Mouse (Mus musculus) bone marrow, adult 2 months (tissue): Measurements from ENCODE around the gene Hnrnpa0. TPM values are rescaled to one million over a fixed set of nuclear protein-coding genes. Genes with fewer than 3 reads are reported as not detected.

Experiments
- H3K27ac ChIP-seq: fragments of 200-500 bp; 2 replicates; pipeline ENCODE4 v1.5.1; 2012; ENCODE audit warnings: low read depth, mild to moderate bottlenecking, control low read depth, inconsistent platforms, low read length; ENCODE audit not compliant: control insufficient read depth, poor library complexity, insufficient read depth
- H3K4me1 ChIP-seq: fragments of 200-500 bp; 2 replicates; pipeline ENCODE4 v1.6.1; 2011; ENCODE audit warnings: low read length; ENCODE audit not compliant: control insufficient read depth, insufficient read depth
- H3K4me3 ChIP-seq: fragments of 200-500 bp; replicated peaks from 2 replicates; pipeline ENCODE3; 2011; ENCODE audit warnings: mild to moderate bottlenecking, low read depth, low read length, control low read depth; ENCODE audit not compliant: control insufficient read depth
- CTCF ChIP-seq: fragments of 200-500 bp; IDR thresholded peaks from 2 replicates; pipeline ENCODE4 v1.5.1; 2011; ENCODE audit warnings: low read length, control low read depth; ENCODE audit not compliant: control insufficient read depth, insufficient read depth
- POLR2A ChIP-seq: fragments of 200-500 bp; IDR thresholded peaks from 2 replicates; pipeline ENCODE4 v1.6.1; 2011; ENCODE audit warnings: low read depth, mild to moderate bottlenecking, control low read depth, low read length, borderline replicate concordance; ENCODE audit not compliant: control insufficient read depth
- WGBS: fragments of 180-500 bp; shearing (Covaris S2); methylation state at CpG from one replicate; pipeline ENCODE4 v1.1.7; 2018; 5-methylcytosine and 5-hydroxymethylcytosine counted together
- polyA plus RNA-seq: library from polyadenylated mRNA; stranded (reverse); fragments of >200 nt; gene quantifications from 2 replicates; pipeline ENCODE4 v1.2.4, GENCODE M21; 2011; ENCODE audit warnings: low replicate concordance; ENCODE audit not compliant: missing spikeins, insufficient read depth, insufficient read length

Hnrnpa0 gene
- polyA plus RNA-seq: 48.0 and 58.4 TPM in 2 replicates

GRCm38 (mm10) chr13:58128396-58128767 is at the start of gene Hnrnpa0:
Hnrnpa0 (minus strand) TSS chr13:58128556.
- under 1% methylated on average over 51 of the region's 62 CpGs for WGBS
- H3K27ac ChIP-seq: peak within 1 kb of the TSS; percentile 100

GRCm38 (mm10) chr13:58177511-58178208 is 49.3 kb upstream of the Hnrnpa0 start:
- 90% methylated on average over 9 of the region's 9 CpGs for WGBS
- TF ChIP-seq CTCF (no peak), POLR2A (no peak)
- no peak overlapping the region for H3K27ac ChIP-seq
- H3K4me1 ChIP-seq: no peaks in the 10 kb centered on the region
- H3K4me3 ChIP-seq: no peak overlapping the region

More at GRCm38 (mm10) chr13:58128396-58128767, at the start of gene Hnrnpa0:
- TF ChIP-seq POLR2A (peak; percentile 81; the same call in 1 of the 2 replicates), CTCF (no peak)
- H3K4me3 ChIP-seq: peak within 1 kb of the TSS; percentile 100
- 0 out of 2 replicates have a peak, but pooled peaks cover 1% of the 10 kb centered on the region for H3K4me1 ChIP-seq

- Histone ChIP-seq H3K27ac (no peak overlapping the region), H3K4me1 (no peaks in the 10 kb centered on the region), H3K4me3 (no peak overlapping the region)
- no peak for TF ChIP-seq POLR2A
- no peak for TF ChIP-seq CTCF
- WGBS: 94% methylated on average over 3 of the region's 3 CpGs
These were observed 47.7 kb upstream of the Hnrnpa0 start for GRCm38 (mm10) chr13:58176105-58176504.

GRCm38 (mm10) chr13:58168119-58168518 is 39.8 kb upstream of the Hnrnpa0 start:
- TF ChIP-seq POLR2A (no peak), CTCF (no peak)
- no peaks in the 10 kb centered on the region for H3K4me1 ChIP-seq
- no peak overlapping the region for H3K4me3 ChIP-seq
- no peak overlapping the region for H3K27ac ChIP-seq

GRCm38 (mm10) chr13:58163343-58163742 is 35.0 kb upstream of the Hnrnpa0 start:
- WGBS: 87% methylated on average over 12 of the region's 12 CpGs
- Histone ChIP-seq H3K4me3 (no peak overlapping the region), H3K4me1 (no peaks in the 10 kb centered on the region), H3K27ac (no peak overlapping the region)
- TF ChIP-seq POLR2A (no peak), CTCF (no peak)

- Histone ChIP-seq H3K4me3 (no peak overlapping the region), H3K4me1 (no peaks in the 10 kb centered on the region), H3K27ac (no peak overlapping the region)
- WGBS: 93% methylated on average over 15 of the region's 15 CpGs
- TF ChIP-seq POLR2A (no peak), CTCF (no peak)
These were observed 32.4 kb upstream of the Hnrnpa0 start for GRCm38 (mm10) chr13:58160761-58161160.

GRCm38 (mm10) chr13:58158099-58158912 is 29.9 kb upstream of the Hnrnpa0 start:
- peak overlapping the region; percentile 73 for H3K27ac ChIP-seq
- peak; percentile 98 for TF ChIP-seq CTCF
- no peak for TF ChIP-seq POLR2A
- 2% methylated on average over 16 of the region's 16 CpGs for WGBS
- no peaks in the 10 kb centered on the region for H3K4me1 ChIP-seq
- peak overlapping the region; percentile 76 for H3K4me3 ChIP-seq

- under 1% methylated on average over 30 of the region's 30 CpGs for WGBS
- H3K27ac ChIP-seq: peak within 1 kb of the TSS; percentile 73
- peak within 1 kb of the TSS; percentile 76 for H3K4me3 ChIP-seq
- no peaks in the 10 kb centered on the region for H3K4me1 ChIP-seq
- TF ChIP-seq CTCF (peak; percentile 39; the same call in 1 of the 2 replicates), POLR2A (peak; percentile 77; the same call in 1 of the 2 replicates)
These were observed 29.2 kb upstream of the Hnrnpa0 start, which contains the start of gene Idnk for GRCm38 (mm10) chr13:58157447-58158098. Idnk (plus strand) TSS chr13:58157649.
